Mouse (Mus musculus) liver, embryonic 11.5 days (tissue): ENCODE results near the gene Spindoc. TPM values are rescaled to one million over a fixed set of nuclear protein-coding genes. Genes with fewer than 3 reads are reported as not detected.
"Not testable (repeated sequence)": the region's sequence is repeated elsewhere in the genome, so short reads cannot be mapped to it uniquely, and the experiment has no call there.

Experiments used
- ATAC-seq: fragments of 200-750 bp; cut with Nextera tagmentation; replicated peaks from 2 replicates; pipeline ENCODE4 v1.8.0; 2017; ENCODE audit warnings: moderate number of reproducible peaks, mild to moderate bottlenecking, moderate TSS enrichment, moderate library complexity; ENCODE audit not compliant: low FRiP score
- DNase-seq: peaks from one replicate; pipeline ENCODE4 v3.0.0-alpha.2; 2017; ENCODE audit warnings: low spot score
- H3K27ac ChIP-seq: fragments of 300-500 bp; sonication (generic); 2 replicates; pipeline ENCODE4 v1.5.1; 2014; ENCODE audit warnings: mild to moderate bottlenecking, low read depth, low read length, control low read depth
- H3K27me3 ChIP-seq: fragments of 300-500 bp; sonication (generic); replicated peaks from 2 replicates; pipeline ENCODE4 v1.6.1; 2014; ENCODE audit warnings: low read length, mixed read lengths; ENCODE audit not compliant: control insufficient read depth, insufficient read depth
- H3K36me3 ChIP-seq: fragments of 300-500 bp; sonication (generic); 2 replicates; pipeline ENCODE4 v1.6.1; 2014; ENCODE audit warnings: mild to moderate bottlenecking, low read length, moderate library complexity, mixed read lengths; ENCODE audit not compliant: control insufficient read depth, insufficient read depth
- H3K4me1 ChIP-seq: fragments of 300-500 bp; sonication (generic); replicated peaks from 2 replicates; pipeline ENCODE4 v1.6.1; 2014; ENCODE audit warnings: low read length, mixed read lengths; ENCODE audit not compliant: control insufficient read depth, insufficient read depth
- H3K4me2 ChIP-seq: fragments of 300-500 bp; sonication (generic); 2 replicates; pipeline ENCODE4 v1.6.1; 2014; ENCODE audit warnings: mild to moderate bottlenecking, control low read depth, moderate library complexity
- H3K4me3 ChIP-seq: fragments of 300-500 bp; sonication (generic); 2 replicates; pipeline ENCODE4 v1.5.1; 2014; ENCODE audit warnings: low read depth, low read length, control low read depth
- H3K9ac ChIP-seq: fragments of 300-500 bp; sonication (generic); 2 replicates; pipeline ENCODE4 v1.6.1; 2014; ENCODE audit warnings: low read depth, low read length, control low read depth
- H3K9me3 ChIP-seq: fragments of 300-500 bp; sonication (generic); 2 replicates; pipeline ENCODE4 v1.6.1; 2016; ENCODE audit warnings: low read length, inconsistent platforms, mixed read lengths; ENCODE audit not compliant: control insufficient read depth
- WGBS: fragments of 180-500 bp; shearing (Covaris S2); extraction: QIAGEN DNeasy Blood & Tissue Kit; methylation state at CpG from one replicate; pipeline ENCODE4 v1.1.7; 2014; 5-methylcytosine and 5-hydroxymethylcytosine counted together
- polyA plus RNA-seq: library from polyadenylated mRNA; unstranded; fragments of >200 nt; fragmentation: Nextera tagmentation; extraction: Ambion mirVana; gene quantifications from 2 replicates; pipeline ENCODE4 v1.2.1, GENCODE M21; 2014

Gene Spindoc
- polyA plus RNA-seq, 1 experiment from 2014 or later, result 16.7 TPM

GRCm38 (mm10) chr19:7382248-7382902 lies 419 bp downstream of the Spindoc start:
- Histone ChIP-seq H3K4me1 (peaks cover 11% of the 10 kb centered on the region), H3K4me3 (peak overlapping the region; percentile 81), H3K4me2 (peak overlapping the region; percentile 94), H3K27me3 (no peaks in the 10 kb centered on the region), H3K9me3 (no peaks in the 10 kb centered on the region), H3K27ac (peak overlapping the region; percentile 65), H3K9ac (peak overlapping the region; percentile 89), H3K36me3 (no peaks in the 10 kb centered on the region)
- peak; percentile 37 for ATAC-seq
- 1% methylated on average over 60 of the region's 60 CpGs for WGBS
- DNase-seq, result peak; percentile 77

GRCm38 (mm10) chr19:7381906-7382247 lies 917 bp downstream of the Spindoc start:
- WGBS, result 8% methylated on average over 8 of the region's 8 CpGs
- peaks cover 11% of the 10 kb centered on the region for H3K4me1 ChIP-seq

GRCm38 (mm10) chr19:7377639-7378038 lies 5.2 kb downstream of the Spindoc start:
- ATAC-seq (no peak), DNase-seq (no peak)
- no peaks in the 10 kb centered on the region for H3K9me3 ChIP-seq
- no peak overlapping the region for H3K4me3 ChIP-seq
- H3K4me2 ChIP-seq, result no peak overlapping the region
- H3K4me1 ChIP-seq, result 0 out of 2 replicates have a peak, but pooled peaks cover 8% of the 10 kb centered on the region
- H3K9ac ChIP-seq, result no peak overlapping the region
- 63% methylated on average over 2 of the region's 2 CpGs for WGBS
- H3K36me3 ChIP-seq, result peaks cover 23% of the 10 kb centered on the region
- H3K27ac ChIP-seq, result no peak overlapping the region
- H3K27me3 ChIP-seq, result no peaks in the 10 kb centered on the region

More at GRCm38 (mm10) chr19:7381906-7382247, 917 bp downstream of the Spindoc start:
- no peaks in the 10 kb centered on the region for H3K27me3 ChIP-seq
- peak overlapping the region; percentile 94 for H3K4me2 ChIP-seq
- H3K9ac ChIP-seq, result peak overlapping the region; percentile 89
- H3K9me3 ChIP-seq, result no peaks in the 10 kb centered on the region
- H3K36me3 ChIP-seq, result no peaks in the 10 kb centered on the region
- no peak for DNase-seq
- no peak overlapping the region for H3K27ac ChIP-seq
- peak overlapping the region; percentile 81 for H3K4me3 ChIP-seq
- no peak for ATAC-seq

GRCm38 (mm10) chr19:7374491-7374890 lies 8.3 kb downstream of the Spindoc start:
- Histone ChIP-seq H3K27me3 (no peaks in the 10 kb centered on the region), H3K36me3 (peaks cover 38% of the 10 kb centered on the region), H3K9ac (no peak overlapping the region), H3K27ac (no peak overlapping the region), H3K4me2 (no peak overlapping the region), H3K4me1 (0 out of 2 replicates have a peak, but pooled peaks cover 4% of the 10 kb centered on the region), H3K9me3 (no peaks in the 10 kb centered on the region), H3K4me3 (no peak overlapping the region)
- 93% methylated on average over 8 of the region's 8 CpGs for WGBS
- DNase-seq (no peak), ATAC-seq (no peak; the same call in 1 of the 2 replicates)

GRCm38 (mm10) chr19:7369469-7369868 lies 13.3 kb downstream of the Spindoc start:
- not testable (repeated sequence) for H3K27ac ChIP-seq, ATAC-seq, H3K27me3 ChIP-seq, H3K4me2 ChIP-seq, H3K4me1 ChIP-seq, H3K4me3 ChIP-seq, H3K9me3 ChIP-seq, H3K9ac ChIP-seq, DNase-seq
- 82% methylated on average over 4 of the region's 4 CpGs for WGBS
- peaks cover 36% of the 10 kb centered on the region for H3K36me3 ChIP-seq

GRCm38 (mm10) chr19:7353636-7354035 lies 29.2 kb downstream of the Spindoc start:
- ATAC-seq (no peak), DNase-seq (no peak)
- Histone ChIP-seq H3K36me3 (peaks cover 5% of the 10 kb centered on the region; the same call in 1 of the 2 replicates), H3K9ac (no peak overlapping the region), H3K4me1 (no peaks in the 10 kb centered on the region), H3K27me3 (no peaks in the 10 kb centered on the region), H3K9me3 (no peaks in the 10 kb centered on the region), H3K4me3 (no peak overlapping the region), H3K4me2 (no peak overlapping the region), H3K27ac (no peak overlapping the region)
- WGBS, result 61% methylated on average over 6 of the region's 6 CpGs

- 86% methylated on average over 11 of the region's 11 CpGs for WGBS
- Histone ChIP-seq H3K4me3 (no peak overlapping the region), H3K27me3 (no peaks in the 10 kb centered on the region), H3K9ac (no peak overlapping the region), H3K4me1 (no peaks in the 10 kb centered on the region), H3K4me2 (no peak overlapping the region), H3K27ac (no peak overlapping the region), H3K9me3 (no peaks in the 10 kb centered on the region), H3K36me3 (peaks cover 5% of the 10 kb centered on the region; the same call in 1 of the 2 replicates)
- ATAC-seq, result no peak
- no peak for DNase-seq
Observed at GRCm38 (mm10) chr19:7352809-7353495, 29.8 kb downstream of the Spindoc start.

- no peak for ATAC-seq
- WGBS, result 79% methylated on average over 1 of the region's 1 CpGs
- Histone ChIP-seq H3K4me2 (no peak overlapping the region), H3K27ac (no peak overlapping the region), H3K4me3 (no peak overlapping the region), H3K27me3 (no peaks in the 10 kb centered on the region), H3K4me1 (no peaks in the 10 kb centered on the region), H3K9ac (no peak overlapping the region), H3K36me3 (no peaks in the 10 kb centered on the region), H3K9me3 (no peaks in the 10 kb centered on the region)
- DNase-seq, result no peak
Observed at GRCm38 (mm10) chr19:7349993-7350392, 32.8 kb downstream of the Spindoc start.
